Mouse (Mus musculus): Measurements from ENCODE around the gene Rpl36.
"Not testable (repeated sequence)": the region's sequence is repeated elsewhere in the genome, so short reads cannot be mapped to it uniquely, and the experiment has no call there.

Gene Rpl36

DNA sequence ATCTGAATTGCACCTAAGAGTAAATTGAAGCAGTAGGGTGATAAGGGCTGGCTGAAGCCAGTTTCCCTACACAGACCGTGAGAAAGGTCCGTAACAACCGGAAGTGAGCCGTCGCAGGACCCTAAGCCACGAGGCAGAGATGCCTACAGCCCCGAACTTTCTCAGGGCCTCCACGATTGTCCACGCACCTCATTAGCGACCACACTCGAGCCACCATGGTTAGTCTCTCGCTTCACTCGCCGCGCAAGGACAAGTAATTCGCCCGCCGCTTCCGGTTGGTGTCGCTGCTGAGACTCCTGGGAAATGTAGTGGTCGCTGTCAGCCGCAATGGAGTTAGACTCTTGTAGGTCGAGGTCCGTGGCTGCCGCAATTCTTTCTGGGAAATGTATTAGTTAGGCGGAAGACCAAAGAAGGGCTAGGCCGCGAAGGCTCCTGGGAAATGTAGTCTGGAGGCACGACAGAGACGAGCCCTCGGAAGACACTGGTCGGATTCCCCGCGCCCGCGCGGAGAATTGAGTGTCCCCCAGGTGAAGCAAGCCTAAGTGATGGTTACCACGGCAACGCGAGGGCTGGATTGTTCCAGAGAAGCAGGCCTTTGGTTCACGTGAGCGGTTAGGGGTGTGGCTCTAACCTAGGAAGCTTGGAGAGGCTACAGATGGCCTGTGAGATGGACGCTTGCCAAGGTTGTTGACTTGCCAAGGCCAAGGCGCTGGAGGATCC, 3.6 kb upstream of the Rpl36 start, which contains the start of gene 2410015M20Rik:
Gene 2410015M20Rik (minus strand): TSS at position 320 of the 720 bp plus-strand sequence.
- peak; percentile 96 to 97 for DNase-seq

DNA sequence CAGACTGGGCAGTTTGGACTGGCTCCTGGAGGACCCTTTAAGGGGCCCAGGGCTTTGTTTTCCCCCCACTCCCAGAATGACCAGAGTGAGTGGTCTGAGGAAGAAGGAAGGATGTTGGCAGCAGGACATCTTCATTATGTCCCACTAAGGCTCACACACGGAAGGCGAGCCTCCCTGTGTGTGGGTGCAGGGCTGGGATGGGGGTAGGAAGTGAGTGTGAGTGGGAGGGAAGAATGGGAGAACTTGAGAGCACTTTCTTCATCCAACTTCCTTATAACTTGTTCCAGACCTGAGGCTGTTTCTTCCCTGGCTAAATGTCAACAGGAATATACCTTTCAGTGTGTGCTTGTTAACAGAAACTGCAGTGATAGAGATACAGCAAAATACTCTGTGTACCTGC, 1.9 kb upstream of the Rpl36 start:
- no peak for DNase-seq

DNA sequence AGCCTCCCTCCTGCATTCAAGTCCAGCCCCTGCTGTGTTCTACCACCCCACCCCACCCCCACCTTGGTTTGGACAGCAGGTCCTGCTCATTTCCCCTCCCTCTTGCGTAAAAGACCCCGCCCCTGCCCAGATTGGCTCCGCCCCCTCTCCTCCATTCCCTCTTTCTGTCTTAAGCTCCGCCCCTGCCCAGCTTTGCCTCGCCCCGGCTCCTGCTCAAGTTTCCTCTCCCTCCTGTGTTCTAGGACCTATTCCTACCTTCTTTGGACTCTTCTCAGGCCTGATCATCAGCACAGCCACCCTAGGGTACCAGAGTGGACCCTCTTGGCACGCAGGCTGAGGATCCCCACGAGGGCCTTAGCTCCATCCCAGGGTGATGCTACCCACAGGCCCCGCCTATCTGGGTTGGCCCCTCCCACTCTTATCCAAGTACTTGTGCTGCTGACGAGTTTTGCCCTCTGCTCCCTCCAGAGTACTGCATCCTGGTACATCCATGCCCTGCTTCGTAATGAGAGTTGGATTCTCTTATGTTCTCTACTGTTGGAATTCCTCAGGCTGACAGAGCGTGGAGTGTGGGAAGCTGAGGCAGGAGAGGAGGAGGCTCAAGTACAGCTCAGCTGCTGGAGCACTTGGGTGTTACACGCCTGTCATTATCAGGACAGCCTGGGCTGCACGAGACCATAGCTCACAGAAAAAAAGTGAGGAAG, 1.2 kb upstream of the Rpl36 start:
- peak; percentile 58 to 64 for DNase-seq

DNA sequence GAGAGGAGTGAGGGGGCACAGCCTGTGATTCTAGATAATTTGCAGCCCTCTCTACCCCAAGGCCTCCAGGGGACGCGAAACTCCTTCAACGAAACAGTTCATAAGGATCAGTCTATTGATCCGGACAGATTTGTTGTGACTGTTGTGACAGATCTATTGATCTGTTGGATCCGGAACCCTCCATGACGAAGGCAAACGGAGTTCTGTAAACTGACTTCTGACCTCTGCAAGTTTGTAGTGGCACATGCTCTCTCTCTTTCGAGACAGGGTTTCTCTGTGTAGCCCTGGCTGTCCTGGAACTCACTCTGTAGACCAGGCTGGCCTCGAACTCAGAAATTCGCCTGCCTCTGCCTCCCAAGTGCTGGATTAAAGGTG, 664 bp upstream of the Rpl36 start:
- DNase-seq = not testable (repeated sequence)

DNA sequence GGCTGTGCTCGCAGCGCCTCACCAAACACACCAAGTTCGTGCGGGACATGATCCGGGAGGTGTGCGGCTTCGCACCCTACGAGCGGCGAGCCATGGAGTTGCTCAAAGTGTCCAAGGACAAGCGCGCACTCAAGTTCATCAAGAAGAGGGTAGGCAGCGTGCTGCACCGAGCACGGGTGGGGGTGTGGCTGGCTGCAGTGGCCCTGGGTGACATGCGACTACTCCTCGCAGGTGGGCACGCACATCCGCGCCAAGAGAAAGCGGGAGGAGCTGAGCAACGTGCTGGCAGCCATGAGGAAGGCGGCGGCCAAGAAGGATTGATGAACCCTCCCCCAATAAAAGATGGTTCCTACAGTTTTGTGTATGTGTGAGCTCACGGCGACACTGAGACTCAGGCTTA, 677 bp downstream of the Rpl36 start:
- not testable (repeated sequence) for DNase-seq

DNA sequence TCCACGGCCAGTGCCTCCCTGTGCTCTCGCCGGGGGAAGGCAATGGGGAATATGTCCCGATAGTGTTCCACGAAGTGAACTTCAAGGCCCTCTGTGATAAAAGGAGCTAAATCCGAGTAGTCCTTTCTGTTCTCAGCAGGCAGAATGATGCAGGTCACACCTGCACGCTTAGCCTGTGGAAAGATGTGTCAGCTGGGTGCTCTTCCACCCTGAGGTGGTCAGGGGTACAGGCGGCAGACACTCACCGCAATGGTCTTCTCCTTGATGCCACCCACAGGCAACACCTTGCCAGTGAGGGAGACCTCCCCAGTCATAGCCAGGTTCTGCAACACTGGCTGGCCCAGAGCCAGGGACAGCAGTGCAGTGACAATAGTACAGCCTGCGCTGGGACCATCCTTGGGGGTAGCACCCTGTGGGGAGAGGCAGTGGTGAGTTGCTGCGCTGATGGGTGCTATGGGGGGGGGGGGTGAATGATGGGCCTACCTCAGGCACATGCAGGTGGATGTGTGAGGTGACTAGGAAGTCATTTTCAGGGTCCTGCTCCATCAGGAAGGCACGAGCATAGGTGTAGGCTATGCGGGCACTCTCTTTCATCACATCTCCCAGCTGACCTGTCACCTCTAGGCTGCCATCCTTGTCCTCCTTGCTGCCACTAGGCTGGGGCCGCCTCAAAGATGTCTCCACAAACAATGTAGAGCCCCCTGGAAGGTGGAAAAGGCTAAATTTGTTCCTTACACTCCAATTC, 1.3 kb downstream of the Rpl36 start:
- DNase-seq = no peak

DNA sequence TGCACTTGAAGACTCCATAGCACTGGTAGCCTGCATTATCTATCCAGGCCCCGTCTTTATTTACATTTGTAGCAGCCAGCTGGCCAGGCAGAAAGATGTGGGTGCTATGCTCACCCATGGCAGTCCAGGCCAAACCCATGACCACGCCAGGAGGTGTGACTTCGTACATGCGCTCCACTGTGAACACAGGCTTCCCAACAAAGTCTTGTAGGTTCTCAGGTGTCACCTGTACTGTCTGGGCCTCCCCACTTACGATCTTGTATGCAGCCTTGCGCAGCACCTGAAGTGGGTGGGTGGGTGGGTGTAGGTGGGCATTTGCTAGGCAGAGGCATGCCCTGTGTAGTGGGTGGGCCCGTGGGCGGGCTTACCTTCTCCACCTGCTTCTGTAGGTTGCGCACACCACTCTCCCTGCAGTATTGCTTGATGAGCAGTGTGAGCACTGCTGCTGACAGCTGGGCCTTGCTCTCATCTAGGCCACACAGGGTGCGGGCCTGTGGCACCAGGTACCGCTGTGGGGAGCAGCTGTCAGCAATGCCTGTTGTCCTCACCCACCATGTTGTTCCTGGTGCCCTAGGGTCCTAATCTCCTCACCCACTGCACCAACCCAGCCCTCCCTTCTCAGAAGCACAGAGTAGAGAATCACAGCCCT, 2.0 kb downstream of the Rpl36 start:
- DNase-seq = no peak

DNA sequence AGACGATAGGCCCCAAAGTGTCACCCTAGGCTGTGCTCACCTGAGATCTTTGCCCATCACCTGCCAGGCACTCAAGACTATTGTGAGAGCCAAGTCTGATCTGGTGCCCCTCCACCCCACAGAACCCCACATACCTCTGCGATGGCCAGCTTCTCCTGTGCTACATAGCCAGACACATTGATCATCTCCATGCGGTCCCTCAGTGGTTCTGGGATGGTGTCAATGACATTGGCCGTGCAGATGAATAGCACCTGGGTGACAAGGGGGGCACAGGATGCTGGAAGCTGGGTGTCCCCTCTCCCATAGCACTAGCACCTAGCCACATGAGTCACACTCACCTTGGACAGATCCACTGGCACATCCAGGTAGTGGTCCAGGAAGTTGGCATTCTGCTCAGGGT, 2.6 kb downstream of the Rpl36 start:
- DNase-seq = no peak

DNA sequence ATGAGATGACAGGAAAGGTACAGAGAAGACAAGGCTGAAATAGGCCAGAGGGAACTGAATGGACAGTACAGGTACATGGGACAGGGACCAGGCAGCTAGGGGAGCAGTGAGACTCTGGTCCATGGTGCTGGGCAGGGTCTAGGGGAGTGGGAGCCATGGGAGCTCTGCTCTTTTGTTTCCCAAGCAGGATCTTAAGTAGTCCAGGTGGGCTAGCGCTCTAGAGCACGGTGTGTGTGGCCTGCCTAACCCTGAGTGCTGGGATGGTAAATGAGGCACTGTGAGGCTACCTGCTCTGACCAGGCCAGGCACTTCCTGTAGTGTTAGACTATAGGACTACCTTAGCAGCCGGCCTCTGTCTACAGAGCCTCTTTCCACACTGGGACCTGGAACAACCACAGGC, 3.5 kb downstream of the Rpl36 start:
- no peak for DNase-seq

DNA sequence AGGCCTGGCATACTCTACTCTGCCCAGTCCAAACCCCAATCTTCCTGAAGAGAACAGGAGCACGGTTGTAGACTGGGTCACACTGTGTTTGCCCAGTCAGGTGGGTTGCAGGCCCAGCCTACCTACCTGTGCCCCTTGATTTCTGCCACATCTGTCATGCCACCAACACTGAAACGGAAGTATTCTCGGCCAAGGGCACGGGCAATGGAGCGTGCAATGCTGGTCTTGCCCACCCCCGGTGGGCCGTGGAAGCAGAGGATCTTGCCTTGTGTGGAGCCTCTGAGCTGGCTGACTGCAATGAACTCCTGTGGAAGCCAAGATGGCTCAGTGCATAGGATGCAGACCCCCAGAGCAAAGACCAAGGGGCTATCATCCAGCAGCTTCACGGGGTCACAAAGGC, 4.4 kb downstream of the Rpl36 start:
- DNase-seq = no peak

DNA sequence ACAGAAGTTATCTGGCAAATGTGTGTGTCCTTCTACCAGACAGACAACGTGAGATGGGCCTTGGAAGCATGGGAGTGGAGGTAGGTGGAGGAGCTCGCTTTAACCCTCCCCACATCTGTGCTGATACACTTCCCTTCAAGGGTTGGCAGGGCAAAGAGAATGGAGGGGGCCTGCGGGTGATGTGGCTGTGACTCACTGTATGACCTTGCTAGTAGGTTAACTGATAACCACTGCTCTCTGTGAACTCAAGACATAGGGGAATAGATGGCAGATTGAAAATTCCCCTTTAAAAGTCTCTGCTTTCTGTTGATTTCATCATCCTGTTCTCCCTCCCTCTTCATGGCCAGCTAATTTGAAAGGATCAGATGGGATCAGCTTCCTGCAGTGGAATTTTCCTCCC, 12.3 kb downstream of the Rpl36 start:
- DNase-seq = no peak

DNA sequence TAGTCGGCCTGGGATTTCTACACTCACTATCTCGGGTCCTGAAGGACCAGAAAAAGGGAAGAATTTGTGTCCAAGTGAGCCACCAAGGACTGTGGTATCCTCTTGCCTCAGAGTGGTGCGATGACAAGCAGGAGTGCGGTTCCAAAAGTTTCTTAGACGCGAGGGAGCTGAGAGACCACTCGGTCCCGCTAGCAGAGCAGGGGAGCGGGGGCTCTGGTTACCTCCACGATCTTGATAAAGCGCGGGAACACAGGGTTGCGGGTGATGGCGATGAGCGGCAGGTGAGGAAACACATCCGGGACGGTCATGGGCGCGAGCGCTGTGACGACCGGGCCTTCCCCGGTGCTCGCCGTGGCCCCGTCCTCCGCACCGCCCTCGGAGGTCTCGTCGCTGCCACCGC, 13.0 kb downstream of the Rpl36 start:
- DNase-seq = no peak

DNA sequence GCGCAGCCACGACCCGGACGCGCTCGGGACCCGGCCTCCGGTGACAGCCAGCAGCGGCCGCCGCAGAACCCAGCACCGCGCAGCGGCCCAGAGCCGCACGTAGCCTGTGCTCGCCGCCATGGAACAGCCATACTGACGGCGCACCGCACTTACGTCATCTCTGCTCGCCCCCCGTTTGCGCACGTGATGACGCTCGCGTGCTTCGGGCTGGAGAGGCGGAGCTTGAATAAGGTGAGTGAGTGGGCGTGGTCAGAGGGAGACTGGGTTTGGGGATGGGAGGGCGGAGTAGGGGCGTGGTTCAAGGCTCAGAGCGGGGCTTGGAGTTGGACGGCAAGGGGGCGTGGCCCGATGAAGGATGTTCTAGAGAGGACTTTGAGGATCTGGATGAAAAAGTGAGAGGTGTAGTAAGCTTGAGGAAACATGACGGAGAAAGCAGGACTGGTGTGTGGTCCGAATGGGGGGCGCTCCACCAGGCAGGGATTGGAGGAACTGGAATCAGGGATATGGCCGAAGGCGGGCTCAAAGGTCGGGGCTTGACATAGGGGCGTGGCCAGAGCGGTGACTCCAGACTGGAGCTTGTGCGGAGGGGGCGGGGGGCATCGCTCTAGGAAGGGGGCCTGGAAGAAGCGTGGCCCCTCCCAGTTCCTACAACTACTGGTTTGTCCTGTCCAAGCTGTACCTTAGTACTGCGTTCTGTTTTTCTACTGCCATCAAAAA, 13.7 kb downstream of the Rpl36 start, which contains the start of gene Lonp1:
Gene Lonp1 (minus strand): TSS at position 134 of the 717 bp plus-strand sequence.
- DNase-seq = peak; percentile 97 to 98

DNA sequence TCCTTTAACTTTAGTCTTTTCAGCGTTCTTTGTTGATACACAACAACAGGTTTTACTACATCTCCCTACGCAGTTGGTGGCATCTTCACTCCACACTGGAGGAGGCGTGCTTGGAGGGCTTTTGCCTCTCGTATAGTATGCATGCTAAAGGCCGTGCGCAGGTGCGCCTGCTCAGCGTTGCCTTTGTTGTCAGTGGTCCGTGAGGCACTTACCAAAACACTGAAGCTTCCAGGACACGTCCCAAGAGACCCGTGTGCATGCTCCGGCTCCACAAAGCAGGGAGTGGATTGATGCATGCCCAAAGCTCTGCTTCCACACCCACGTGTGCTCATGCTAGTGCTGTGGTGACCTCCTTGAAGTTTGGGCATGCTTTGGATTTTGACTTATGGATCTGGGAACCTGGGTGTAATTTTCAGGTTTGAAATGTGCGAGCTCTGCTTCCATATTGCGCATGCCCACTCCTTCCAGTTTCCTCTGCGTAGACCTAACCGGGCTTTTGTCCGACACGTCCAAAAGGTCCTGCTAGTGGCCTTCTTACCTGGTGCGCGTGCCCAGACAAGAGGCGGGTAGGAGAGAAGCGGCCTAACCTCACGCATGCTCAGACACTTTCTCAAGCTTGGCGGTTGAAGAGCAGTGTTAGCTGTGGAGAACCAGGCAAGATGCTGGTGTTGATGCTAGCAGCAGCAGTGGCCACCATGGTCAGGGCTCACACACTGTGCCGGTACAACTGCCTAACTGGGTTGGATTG, 14.5 kb downstream of the Rpl36 start, which contains the start of gene Catsperd:
Gene Catsperd (plus strand): TSS at position 614 of the 748 bp plus-strand sequence.
- DNase-seq = peak; percentile 49 to 60

DNA sequence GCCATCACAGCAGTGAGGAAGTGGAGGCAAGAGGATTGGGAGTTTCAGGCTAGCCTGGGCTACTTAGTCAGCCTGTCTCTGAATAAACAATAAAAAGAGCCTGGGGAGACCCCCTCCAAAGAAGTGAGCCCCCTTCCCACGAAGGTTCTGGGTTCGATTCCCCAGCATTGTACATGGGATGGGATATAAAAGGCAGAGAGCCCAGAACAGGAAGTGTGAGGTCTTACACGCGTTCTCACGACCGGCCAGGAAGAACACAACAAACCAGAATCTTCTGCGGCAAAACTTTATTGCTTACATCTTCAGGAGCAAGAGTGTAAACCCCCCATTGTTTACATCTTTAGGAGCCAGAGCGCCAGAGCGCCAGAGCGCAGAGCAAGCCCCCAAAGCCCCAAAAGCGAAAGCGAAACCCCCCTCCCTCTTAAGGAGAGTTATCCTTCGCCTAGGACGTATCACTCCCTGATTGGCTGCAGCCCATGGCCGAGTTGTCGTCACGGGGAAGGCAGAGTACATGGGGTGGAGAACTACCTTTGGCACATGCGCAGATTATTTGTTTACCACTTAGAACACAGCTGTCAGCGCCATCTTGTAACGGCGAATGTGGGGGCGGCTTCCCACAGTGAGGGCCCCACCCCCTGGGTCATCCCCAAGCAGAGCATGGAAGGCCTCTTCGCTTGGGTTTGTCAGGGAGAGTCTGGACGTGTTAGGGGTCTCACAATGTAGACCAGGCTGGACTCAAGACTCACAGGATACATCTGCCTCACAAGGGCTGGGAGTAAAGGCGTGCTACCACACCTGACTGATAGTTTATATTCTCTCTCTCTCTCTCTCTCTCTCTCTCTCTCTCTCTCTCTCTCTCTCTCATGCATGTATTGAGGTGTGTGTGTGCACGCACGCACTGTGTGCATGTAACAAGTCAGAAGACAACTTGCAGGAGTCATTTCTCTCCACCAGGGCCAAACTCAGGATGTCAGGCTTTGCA, 16.9 kb downstream of the Rpl36 start:
- DNase-seq = not testable (repeated sequence)

DNA sequence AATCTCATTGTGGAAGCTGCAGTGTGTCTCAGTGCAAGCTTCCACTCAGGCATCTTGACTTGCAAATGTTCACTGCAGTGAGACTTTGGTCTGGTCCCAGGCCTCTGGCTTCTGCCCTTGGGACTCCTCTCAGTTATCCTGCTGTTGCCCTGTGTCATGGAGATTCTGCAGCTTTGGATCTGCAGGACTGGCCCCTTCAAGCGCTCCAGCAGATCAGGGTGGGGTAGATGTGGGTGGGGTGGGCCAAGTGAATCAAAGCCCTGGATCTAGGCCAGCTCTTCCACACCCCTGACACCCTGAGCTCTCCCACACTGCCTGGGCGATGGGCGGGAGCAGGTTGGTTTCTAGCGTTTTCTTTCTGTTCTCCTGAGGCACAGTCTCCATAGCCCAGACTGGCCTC, 18.6 kb downstream of the Rpl36 start:
- DNase-seq = no peak

DNA sequence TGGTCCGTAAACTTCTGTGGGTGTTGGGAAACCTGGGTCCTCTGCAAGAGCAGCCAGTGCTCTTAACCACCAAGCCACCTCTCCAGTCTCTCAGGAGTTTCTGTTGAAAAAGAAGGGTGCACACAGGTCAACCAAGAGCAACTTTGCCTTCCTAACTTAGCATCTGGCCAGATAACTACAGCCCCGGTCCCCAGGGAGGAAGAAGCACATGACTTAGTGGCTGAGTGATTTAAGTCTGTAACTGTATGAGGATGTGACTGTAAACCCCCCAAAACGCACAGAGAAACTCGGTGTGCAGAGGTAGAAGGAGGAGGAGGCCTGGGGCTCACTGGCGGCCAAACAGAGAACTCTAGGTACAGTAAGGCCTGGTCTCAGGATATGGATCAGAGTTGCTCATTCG, 20.8 kb downstream of the Rpl36 start:
- DNase-seq = no peak

DNA sequence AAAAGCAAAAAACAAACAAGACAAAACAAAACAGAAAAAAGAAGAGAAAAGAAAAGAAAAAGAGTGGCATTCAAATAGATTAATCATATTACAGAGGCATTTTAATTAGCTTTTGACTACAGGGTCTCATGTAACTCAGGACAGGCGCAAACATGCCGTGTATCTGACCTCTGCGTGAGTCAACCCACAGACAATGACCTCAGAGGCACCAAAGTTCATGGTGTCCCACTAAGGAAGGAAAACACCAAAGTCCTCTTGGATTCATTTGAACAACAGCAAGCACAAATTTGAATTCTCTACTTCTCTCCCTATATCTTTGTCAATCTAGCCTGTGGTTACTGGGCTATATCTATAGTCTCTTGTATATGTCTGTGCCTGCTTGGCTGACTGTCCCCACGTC, 30.0 kb downstream of the Rpl36 start:
- no peak for DNase-seq

DNA sequence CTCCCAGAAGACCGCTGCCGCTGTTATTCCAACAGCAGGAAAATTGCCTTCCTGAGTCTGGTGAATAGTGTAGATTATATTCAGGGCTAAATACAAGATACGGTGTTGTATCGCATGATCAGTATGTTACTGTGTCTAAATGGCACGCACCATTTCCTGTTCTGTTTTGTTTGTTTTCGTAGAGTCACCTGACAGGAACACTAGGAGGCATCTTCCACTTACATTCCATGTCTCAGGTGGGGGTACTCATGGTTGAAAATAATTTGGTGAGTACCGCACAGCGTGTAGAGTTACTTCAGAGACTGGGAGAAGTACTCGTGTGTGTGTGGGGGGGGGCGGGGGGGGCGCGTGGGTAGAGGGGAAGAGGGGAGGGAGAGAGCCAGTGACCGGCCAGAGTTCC, 34.3 kb downstream of the Rpl36 start:
- DNase-seq = no peak

DNA sequence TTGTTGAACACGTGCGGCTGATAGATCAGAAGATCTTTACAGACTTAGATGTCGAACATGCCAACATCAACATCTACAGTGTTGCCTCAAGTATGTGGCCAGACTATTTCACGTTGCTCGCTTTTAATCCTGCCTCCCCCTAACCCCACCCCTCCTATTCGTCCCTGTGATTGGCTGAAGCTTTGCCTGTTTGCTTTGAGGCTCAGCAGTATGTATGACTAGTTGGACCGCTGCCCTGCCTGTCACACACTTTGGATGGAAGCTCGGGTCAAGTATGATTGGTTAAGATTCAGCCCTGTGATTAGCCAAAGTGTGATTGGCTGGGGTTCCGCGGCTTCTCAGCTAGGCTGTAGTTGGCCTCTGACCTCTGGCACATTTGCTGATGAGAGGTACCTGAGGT, 38.6 kb downstream of the Rpl36 start:
- peak in 1 of 2 experiments; percentile 34 for DNase-seq

All from lung, adult 18-20 months (tissue).